Mouse (Mus musculus): Measurements from ENCODE around the gene Sept8. TPM values are rescaled to one million over a fixed set of nuclear protein-coding genes. Genes with fewer than 3 reads are reported as not detected.

The Sept8 gene
- polyA plus RNA-seq (2014; fragmentation: Illumina TruSeq; extraction: RNeasy Lipid Tissue Mini Kit (QIAGEN cat#74804); ENCODE audit: low read depth, low replicate concordance): 24.3 TPM

GRCm38 (mm10) chr11:53519207-53520121 lies at the start of gene Sept8:
Gene Sept8 (plus strand): TSS chr11:53519257.

GRCm38 (mm10) chr11:53469968-53470695 lies 48.9 kb upstream of the Sept8 start, which contains the start of gene Gm9837:
Gene Gm9837 (minus strand): TSS chr11:53470479.

GRCm38 (mm10) chr11:53479783-53480301 lies 39.2 kb upstream of the Sept8 start, which contains the start of the genes Gm9945 and Sowaha:
Gene Gm9945 (plus strand): TSS chr11:53480166.
Gene Sowaha (minus strand): TSS chr11:53480274.

GRCm38 (mm10) chr11:53567224-53568014 lies 48.4 kb downstream of the Sept8 start, which contains the start of gene Kif3a:
Gene Kif3a (plus strand): TSS chr11:53567379.

Other genes with a start within 250 kb of the Sept8 start
- gene Hspa4, start 218.8 kb upstream of the Sept8 start, polyA plus RNA-seq (2014; fragmentation: Illumina TruSeq; extraction: RNeasy Lipid Tissue Mini Kit (QIAGEN cat#74804); ENCODE audit: low read depth, low replicate concordance): 419 TPM
- 28.0 TPM for gene Zcchc10, start 194.6 kb upstream of the Sept8 start, polyA plus RNA-seq (2014; fragmentation: Illumina TruSeq; extraction: RNeasy Lipid Tissue Mini Kit (QIAGEN cat#74804); ENCODE audit: low read depth, low replicate concordance)
- 181 TPM for gene Aff4, start 168.4 kb upstream of the Sept8 start, polyA plus RNA-seq (2014; fragmentation: Illumina TruSeq; extraction: RNeasy Lipid Tissue Mini Kit (QIAGEN cat#74804); ENCODE audit: low read depth, low replicate concordance)
- not detected for gene Leap2, start 96.1 kb upstream of the Sept8 start, polyA plus RNA-seq (2014; fragmentation: Illumina TruSeq; extraction: RNeasy Lipid Tissue Mini Kit (QIAGEN cat#74804); ENCODE audit: low read depth, low replicate concordance)
- gene Uqcrq, start 88.4 kb upstream of the Sept8 start, polyA plus RNA-seq (2014; fragmentation: Illumina TruSeq; extraction: RNeasy Lipid Tissue Mini Kit (QIAGEN cat#74804); ENCODE audit: low read depth, low replicate concordance): 42.0 TPM
- not detected for gene Gdf9, start 88.2 kb upstream of the Sept8 start, polyA plus RNA-seq (2014; fragmentation: Illumina TruSeq; extraction: RNeasy Lipid Tissue Mini Kit (QIAGEN cat#74804); ENCODE audit: low read depth, low replicate concordance)
- 0.19 TPM for gene Gm10447, start 62.1 kb upstream of the Sept8 start, polyA plus RNA-seq (2014; fragmentation: Illumina TruSeq; extraction: RNeasy Lipid Tissue Mini Kit (QIAGEN cat#74804); ENCODE audit: low read depth, low replicate concordance)
- not detected for gene Shroom1, start 62.1 kb upstream of the Sept8 start, polyA plus RNA-seq (2014; fragmentation: Illumina TruSeq; extraction: RNeasy Lipid Tissue Mini Kit (QIAGEN cat#74804); ENCODE audit: low read depth, low replicate concordance)
- not detected for gene Gm9837, start 48.8 kb upstream of the Sept8 start, polyA plus RNA-seq (2014; fragmentation: Illumina TruSeq; extraction: RNeasy Lipid Tissue Mini Kit (QIAGEN cat#74804); ENCODE audit: low read depth, low replicate concordance)
- gene Gm9945, start 39.1 kb upstream of the Sept8 start, polyA plus RNA-seq (2014; fragmentation: Illumina TruSeq; extraction: RNeasy Lipid Tissue Mini Kit (QIAGEN cat#74804); ENCODE audit: low read depth, low replicate concordance): not detected
- 3.4 TPM for gene Sowaha, start 39.0 kb upstream of the Sept8 start, polyA plus RNA-seq (2014; fragmentation: Illumina TruSeq; extraction: RNeasy Lipid Tissue Mini Kit (QIAGEN cat#74804); ENCODE audit: low read depth, low replicate concordance)
- gene Kif3a, start 48.1 kb downstream of the Sept8 start, polyA plus RNA-seq (2014; fragmentation: Illumina TruSeq; extraction: RNeasy Lipid Tissue Mini Kit (QIAGEN cat#74804); ENCODE audit: low read depth, low replicate concordance): 12.0 TPM
- not detected for gene Il4, start 99.4 kb downstream of the Sept8 start, polyA plus RNA-seq (2014; fragmentation: Illumina TruSeq; extraction: RNeasy Lipid Tissue Mini Kit (QIAGEN cat#74804); ENCODE audit: low read depth, low replicate concordance)
- not detected for gene Il13, start 115.4 kb downstream of the Sept8 start, polyA plus RNA-seq (2014; fragmentation: Illumina TruSeq; extraction: RNeasy Lipid Tissue Mini Kit (QIAGEN cat#74804); ENCODE audit: low read depth, low replicate concordance)
- gene Rad50, start 188.1 kb downstream of the Sept8 start, polyA plus RNA-seq (2014; fragmentation: Illumina TruSeq; extraction: RNeasy Lipid Tissue Mini Kit (QIAGEN cat#74804); ENCODE audit: low read depth, low replicate concordance): 35.7 TPM
- gene Il5, start 201.5 kb downstream of the Sept8 start, polyA plus RNA-seq (2014; fragmentation: Illumina TruSeq; extraction: RNeasy Lipid Tissue Mini Kit (QIAGEN cat#74804); ENCODE audit: low read depth, low replicate concordance): 0.38 TPM